21 mouse cellular contexts compared by ENCODE assay signal in genomic region chr8:97477098-97477457, GRCm38 (mm10).
DNase-seq lines count a peak whose midpoint lies in the region; ATAC-seq lines count a peak whose summit lies in the region.
"Had no signal": no experiment of that assay in that cellular context is flagged by ENCODE, and none has a peak within 500 bp of the region (broad histone marks: within the 10 kb centered on the region; RNA-seq: fewer than 3 reads in every experiment).

No protein-coding gene starts in this region.

- no peaks in the 10 kb centered on the region for H3K9me3 ChIP-seq in hindbrain, embryonic 14.5 days (ENCODE audit: control insufficient read depth, low read length)
- no peaks in the 10 kb centered on the region for H3K9me3 ChIP-seq in kidney, embryonic 14.5 days (ENCODE audit: control insufficient read depth, low read length)
- H3K9me3 ChIP-seq: embryonic facial prominence, embryonic 12.5 days; heart, embryonic 15.5 days had no signal

- H3K4me3 ChIP-seq in hindbrain, embryonic 14.5 days (replicated peaks; ENCODE audit: low read length), result no peak overlapping the region
- H3K4me3 ChIP-seq in kidney, embryonic 14.5 days (ENCODE audit: low read length), result no peak overlapping the region
- H3K4me3 ChIP-seq: embryonic facial prominence, embryonic 12.5 days; heart, embryonic 15.5 days; megakaryocyte, embryonic 14.5 days; myocyte had no signal

- no peak overlapping the region for H3K9ac ChIP-seq in hindbrain, embryonic 14.5 days
- no peak overlapping the region for H3K9ac ChIP-seq in kidney, embryonic 14.5 days (ENCODE audit: low read depth, low read length)
- H3K9ac ChIP-seq: embryonic facial prominence, embryonic 12.5 days; heart, embryonic 15.5 days had no signal

- no peak overlapping the region for H3K27ac ChIP-seq in hindbrain, embryonic 14.5 days
- no peak overlapping the region for H3K27ac ChIP-seq in kidney, embryonic 14.5 days (ENCODE audit: low read depth, low read length)
- H3K27ac ChIP-seq: embryonic facial prominence, embryonic 12.5 days; heart, embryonic 15.5 days had no signal

- ATAC-seq in frontal cortex, adult (ENCODE audit: low TSS enrichment), result peak; percentile 38; the same call in 1 of the 2 replicates
- peak; percentile 34; the same call in 1 of the 2 replicates for ATAC-seq in hindbrain, embryonic 14.5 days (ENCODE audit: low FRiP score)
- ATAC-seq in kidney, embryonic 14.5 days (ENCODE audit: low FRiP score, low TSS enrichment), result no peak
- ATAC-seq: intestine, postnatal 0 days had no signal

- H3K36me3 ChIP-seq in hindbrain, embryonic 14.5 days (replicated peaks; ENCODE audit: control insufficient read depth, insufficient read depth), result no peaks in the 10 kb centered on the region
- no peaks in the 10 kb centered on the region for H3K36me3 ChIP-seq in kidney, embryonic 14.5 days (ENCODE audit: control insufficient read depth, insufficient read depth, low read length)
- H3K36me3 ChIP-seq: embryonic facial prominence, embryonic 12.5 days; heart, embryonic 15.5 days had no signal

- DNase-seq in frontal cortex, postnatal 14 days (ENCODE audit: low spot score in 2 of 2), result no peak
- peak; percentile 20 for DNase-seq in retina, postnatal 1 day
- no peak for DNase-seq in retina, embryonic 14.5 days (ENCODE audit: low spot score)
- peak; percentile 29 for DNase-seq in hindbrain, embryonic 14.5 days (ENCODE audit: low spot score)
- no peak for DNase-seq in ovary, postnatal 10 days (ENCODE audit: low spot score)
- DNase-seq in thymus, postnatal 10 days (ENCODE audit: low spot score in 2 of 2), result no peak
- DNase-seq: adrenal gland, adult 8-10 months; cerebellum, adult 2 months; gastrocnemius, postnatal 36 days; lung, adult 18-20 months; right cerebral cortex, postnatal 14 days; spleen, adult 18-20 months; thymus, adult 18-20 months had no signal

- H3K4me1 ChIP-seq in hindbrain, embryonic 14.5 days (replicated peaks; ENCODE audit: control insufficient read depth, insufficient read depth, low read length), result no peaks in the 10 kb centered on the region; the same call in 1 of the 2 replicates
- no peaks in the 10 kb centered on the region for H3K4me1 ChIP-seq in kidney, embryonic 14.5 days (ENCODE audit: control insufficient read depth, insufficient read depth, low read length)
- H3K4me1 ChIP-seq: embryonic facial prominence, embryonic 12.5 days; heart, embryonic 15.5 days; megakaryocyte, embryonic 14.5 days had no signal

- no peaks in the 10 kb centered on the region for H3K27me3 ChIP-seq in hindbrain, embryonic 14.5 days (ENCODE audit: control insufficient read depth, insufficient read depth, low read length)
- H3K27me3 ChIP-seq in kidney, embryonic 14.5 days (ENCODE audit: control insufficient read depth, insufficient read depth, low read length), result no peaks in the 10 kb centered on the region
- H3K27me3 ChIP-seq: embryonic facial prominence, embryonic 12.5 days; heart, embryonic 15.5 days; megakaryocyte, embryonic 14.5 days had no signal

- no peak overlapping the region for H3K4me2 ChIP-seq in hindbrain, embryonic 14.5 days (replicated peaks)
- H3K4me2 ChIP-seq in kidney, embryonic 14.5 days (replicated peaks; ENCODE audit: low read depth, low read length), result no peak overlapping the region
- H3K4me2 ChIP-seq: embryonic facial prominence, embryonic 12.5 days; heart, embryonic 15.5 days; liver, embryonic 11.5 days had no signal

- WGBS in hindbrain, embryonic 14.5 days, result 70% methylated on average over 2 of the region's 2 CpGs
- WGBS in kidney, embryonic 14.5 days, result 47% methylated on average over 2 of the region's 2 CpGs

Comparison
In these comparisons a context has a peak if more than half of its experiments do, and no peak if none do; other contexts are left out.
1. DNase-seq: peak in retina, postnatal 1 day (single experiment) and hindbrain, embryonic 14.5 days (single experiment); none in frontal cortex, postnatal 14 days (0 of 2), retina, embryonic 14.5 days (single experiment), ovary, postnatal 10 days (single experiment) and thymus, postnatal 10 days (0 of 2).